Mouse (Mus musculus) lung, embryonic 16.5 days (tissue): ENCODE data around the gene Vmn2r1. TPM values are rescaled to one million over a fixed set of nuclear protein-coding genes. Genes with fewer than 3 reads are reported as not detected.

Experiments
- ATAC-seq: fragments of 200-750 bp; cut with Nextera tagmentation; 2 replicates; pipeline ENCODE4 v1.8.0; 2017; ENCODE audit warnings: low read depth, mild to moderate bottlenecking, moderate library complexity
- H3K27ac ChIP-seq: fragments of 300-500 bp; sonication (generic); 2 replicates; pipeline ENCODE4 v1.5.1; 2014; ENCODE audit warnings: mild to moderate bottlenecking, control low read depth, low read length
- H3K27me3 ChIP-seq: fragments of 300-500 bp; sonication (generic); 2 replicates; pipeline ENCODE4 v1.6.1; 2014; ENCODE audit warnings: low read depth, low read length, mixed read lengths; ENCODE audit not compliant: control insufficient read depth, insufficient read depth
- H3K36me3 ChIP-seq: fragments of 300-500 bp; sonication (generic); 2 replicates; pipeline ENCODE4 v1.6.1; 2014; ENCODE audit warnings: low read length; ENCODE audit not compliant: control insufficient read depth, insufficient read depth
- H3K4me1 ChIP-seq: fragments of 300-500 bp; sonication (generic); replicated peaks from 2 replicates; pipeline ENCODE4 v1.6.1; 2014; ENCODE audit warnings: low read length, mixed read lengths; ENCODE audit not compliant: control insufficient read depth, insufficient read depth
- H3K4me2 ChIP-seq: fragments of 300-500 bp; sonication (generic); 2 replicates; pipeline ENCODE4 v1.6.1; 2014; ENCODE audit warnings: low read depth, low read length, control low read depth
- H3K4me3 ChIP-seq: fragments of 300-500 bp; sonication (generic); 2 replicates; pipeline ENCODE4 v1.5.1; 2014; ENCODE audit warnings: mild to moderate bottlenecking, low read length, control low read depth
- H3K9ac ChIP-seq: fragments of 300-500 bp; sonication (generic); 2 replicates; pipeline ENCODE4 v1.6.1; 2014; ENCODE audit warnings: low read length, control low read depth
- H3K9me3 ChIP-seq: fragments of 300-500 bp; sonication (generic); 2 replicates; pipeline ENCODE4 v1.6.1; 2016; ENCODE audit warnings: low read length; ENCODE audit not compliant: control insufficient read depth
- WGBS: fragments of 180-500 bp; shearing (Covaris S2); extraction: QIAGEN DNeasy Blood & Tissue Kit; methylation state at CpG from one replicate; pipeline ENCODE4 v1.1.7; 2014; 5-methylcytosine and 5-hydroxymethylcytosine counted together
- polyA plus RNA-seq: library from polyadenylated mRNA; unstranded; fragments of >200 nt; fragmentation: Nextera tagmentation; extraction: Ambion mirVana; gene quantifications from 2 replicates; pipeline ENCODE4 v1.2.1, GENCODE M21; 2015

Gene Vmn2r1
- 0.06 TPM in 1 of 2 replicates, not detected in the other for polyA plus RNA-seq

DNA sequence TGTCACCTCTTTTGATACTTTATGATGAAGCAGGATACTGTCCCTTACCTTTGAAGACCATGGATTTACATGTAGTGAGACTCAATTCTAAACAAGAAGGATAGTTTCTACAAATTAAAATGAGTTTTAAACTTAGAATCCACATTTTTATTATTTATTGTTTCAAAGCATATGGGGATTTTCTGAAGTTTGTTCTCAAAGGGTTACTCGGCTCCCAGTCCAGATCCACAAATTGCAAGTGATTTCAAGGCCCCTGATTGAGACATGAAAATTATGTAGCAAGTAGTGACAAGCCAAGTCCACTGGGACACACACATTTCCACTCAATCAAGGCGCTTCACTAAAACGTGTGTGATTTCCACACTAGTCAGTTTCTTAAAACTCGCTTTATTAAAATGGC lies at the start of gene Vmn2r1:
TSS of gene Vmn2r1 (plus strand) at position 301 of the 400 bp plus-strand sequence.
- Histone ChIP-seq H3K4me2 (no peak within 1 kb of the TSS), H3K27me3 (no peaks in the 10 kb centered on the region), H3K9me3 (no peaks in the 10 kb centered on the region), H3K36me3 (no peaks in the 10 kb centered on the region), H3K27ac (no peak within 1 kb of the TSS), H3K4me3 (no peak within 1 kb of the TSS), H3K4me1 (no peaks in the 10 kb centered on the region), H3K9ac (no peak within 1 kb of the TSS)
- no peak for ATAC-seq
- 70% methylated on average over 4 of the region's 4 CpGs for WGBS

DNA sequence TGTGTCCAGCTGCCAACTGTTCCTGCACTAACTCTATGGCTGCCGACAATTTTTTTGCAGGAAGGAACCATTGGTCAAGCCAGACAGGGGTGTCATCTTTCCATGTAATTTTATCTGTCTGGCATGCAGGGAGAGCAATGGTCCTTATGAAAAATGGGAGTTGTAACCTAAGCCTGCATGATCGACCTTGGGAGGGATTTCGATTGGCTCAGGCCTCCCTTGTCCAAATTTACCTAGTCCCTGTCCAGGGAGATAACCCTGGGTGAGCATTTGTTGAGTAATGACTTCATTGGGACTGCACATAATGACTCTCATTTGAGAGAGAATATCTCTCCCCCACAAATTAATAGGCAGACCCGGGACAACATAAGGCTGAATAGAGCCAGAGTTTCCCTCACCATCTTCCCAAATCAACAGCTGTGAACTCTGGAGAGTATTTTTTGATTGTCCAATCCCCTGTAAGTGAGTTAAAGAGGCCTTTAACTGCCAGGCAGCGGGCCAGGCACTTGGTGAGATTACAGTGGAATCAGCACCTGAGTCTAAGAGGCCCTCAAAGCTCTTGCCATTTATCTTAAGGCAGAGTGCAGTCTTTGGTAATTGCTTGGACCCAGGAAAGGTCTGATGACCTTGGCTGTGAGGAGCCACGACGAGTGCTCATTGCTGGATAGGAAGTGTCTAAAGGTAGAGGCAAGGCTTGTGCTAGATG lies 43.1 kb upstream of the Vmn2r1 start:
- Histone ChIP-seq H3K9me3 (no peaks in the 10 kb centered on the region), H3K27me3 (no peaks in the 10 kb centered on the region), H3K4me1 (no peaks in the 10 kb centered on the region), H3K4me2 (no peak overlapping the region), H3K9ac (no peak overlapping the region), H3K4me3 (no peak overlapping the region), H3K36me3 (no peaks in the 10 kb centered on the region), H3K27ac (no peak overlapping the region)
- 46% methylated on average over 7 of the region's 7 CpGs for WGBS
- ATAC-seq, result no peak

DNA sequence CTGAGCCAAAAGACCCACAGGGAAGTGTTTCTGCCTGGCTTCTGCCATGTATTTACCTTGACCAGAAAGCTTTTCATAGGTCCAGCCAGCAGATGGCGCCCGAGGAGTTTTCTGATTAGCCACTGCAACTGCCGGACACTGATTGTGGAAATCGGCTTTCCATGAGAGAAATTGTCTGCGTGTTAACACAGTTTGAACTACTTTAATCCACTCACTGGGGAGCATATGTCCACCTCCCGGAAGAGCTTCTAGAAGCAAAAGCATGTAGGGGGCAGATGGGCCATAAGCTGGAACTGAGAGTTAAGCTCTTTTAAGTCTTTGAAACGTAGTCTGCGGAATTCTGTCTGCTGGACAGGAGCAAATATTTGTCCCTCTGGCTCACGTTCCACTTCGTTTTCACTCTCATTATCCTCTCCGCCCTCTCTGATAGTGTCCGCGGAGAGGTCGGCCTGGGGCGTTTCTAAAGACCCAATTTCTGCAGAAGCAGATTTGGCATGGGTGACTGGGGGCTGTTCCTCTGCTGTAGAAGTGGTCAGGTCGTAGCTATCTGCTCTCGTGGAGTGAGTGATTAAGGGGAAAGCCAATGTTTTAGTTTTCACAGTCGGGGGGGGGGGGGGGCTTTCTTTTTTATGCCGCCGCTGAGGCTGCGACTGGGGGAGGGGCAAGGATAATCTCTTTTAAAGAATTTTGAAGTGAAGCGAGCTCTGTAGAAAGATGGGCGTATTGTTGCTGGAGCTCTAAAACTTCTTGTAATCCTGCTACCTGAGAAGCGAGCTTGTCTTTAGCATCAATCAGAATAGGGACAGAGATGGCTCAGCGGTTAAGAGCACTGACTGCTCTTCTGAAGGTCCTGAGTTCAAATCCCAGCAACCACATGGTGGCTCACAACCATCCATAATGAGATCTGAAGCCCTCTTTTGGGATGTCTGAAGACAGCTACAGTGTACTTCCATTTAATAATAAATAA lies 41.2 kb upstream of the Vmn2r1 start:
- Histone ChIP-seq H3K4me3 (peak overlapping the region; percentile 53), H3K9me3 (no peaks in the 10 kb centered on the region), H3K4me2 (peak overlapping the region; percentile 71), H3K27ac (peak overlapping the region; percentile 49), H3K4me1 (no peaks in the 10 kb centered on the region), H3K27me3 (no peaks in the 10 kb centered on the region), H3K9ac (peak overlapping the region; percentile 60), H3K36me3 (no peaks in the 10 kb centered on the region)
- peak; percentile 83 for ATAC-seq
- WGBS, result 9% methylated on average over 25 of the region's 25 CpGs

DNA sequence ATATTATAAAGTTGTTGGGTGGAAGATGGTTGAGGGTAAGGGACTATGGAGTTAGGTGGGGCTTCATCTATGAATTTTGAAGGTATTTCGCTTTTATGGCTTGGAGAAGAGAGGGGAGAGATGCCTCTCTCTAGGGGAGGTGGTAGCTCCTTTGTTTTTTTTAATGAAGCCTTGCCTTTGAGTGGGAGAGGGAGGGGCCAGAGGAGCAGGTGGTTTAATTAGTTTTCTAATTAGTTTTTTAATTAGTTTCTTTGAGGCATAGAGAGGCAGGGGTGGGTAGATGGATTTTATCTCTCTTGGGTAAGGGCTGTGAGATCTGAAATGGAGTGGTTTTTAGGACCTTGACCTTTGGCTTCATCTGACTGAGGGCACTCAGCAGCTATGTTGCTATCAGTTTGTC lies 31.4 kb downstream of the Vmn2r1 start:
- Histone ChIP-seq H3K4me1 (no peaks in the 10 kb centered on the region), H3K36me3 (no peaks in the 10 kb centered on the region), H3K9ac (no peak overlapping the region), H3K4me3 (no peak overlapping the region), H3K9me3 (no peaks in the 10 kb centered on the region), H3K4me2 (no peak overlapping the region), H3K27ac (no peak overlapping the region), H3K27me3 (no peaks in the 10 kb centered on the region)
- no peak for ATAC-seq
- 82% methylated on average over 1 of the region's 1 CpGs for WGBS

DNA sequence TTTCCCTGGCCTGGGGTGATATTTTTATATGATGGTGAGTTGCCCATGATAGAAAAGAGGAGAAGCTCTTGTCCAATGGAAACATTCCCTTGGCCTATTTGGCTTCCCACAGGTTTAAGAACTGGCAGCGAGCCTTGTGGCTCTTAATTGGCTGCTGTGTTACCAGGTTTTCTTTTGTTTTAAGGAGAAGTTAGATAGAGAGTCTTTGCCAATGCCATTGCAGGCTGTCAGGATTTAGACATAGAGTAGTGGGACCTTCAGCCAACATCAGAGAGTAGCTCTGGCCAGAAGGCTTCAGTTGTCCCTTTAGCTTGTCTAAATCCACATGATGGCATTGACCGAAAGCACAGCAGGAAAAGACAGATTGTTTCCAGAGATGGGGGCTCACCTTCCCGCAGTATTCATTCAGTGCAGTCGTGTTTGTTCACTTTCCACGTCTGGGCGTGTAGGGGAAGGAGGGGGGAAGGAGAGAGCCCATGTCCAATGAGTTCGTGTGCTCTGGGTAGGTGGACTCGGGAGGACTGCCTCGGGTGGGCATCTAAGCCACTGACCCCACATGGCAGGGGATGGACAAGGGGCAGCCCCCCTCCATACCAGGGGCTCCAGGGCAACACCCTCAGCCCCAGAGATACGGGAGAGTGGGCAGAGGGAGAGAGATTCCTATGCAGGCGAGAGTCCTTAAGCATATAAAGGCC lies 32.2 kb downstream of the Vmn2r1 start:
- no peaks in the 10 kb centered on the region for H3K9me3 ChIP-seq
- WGBS, result 80% methylated on average over 11 of the region's 11 CpGs
- ATAC-seq, result no peak
- no peaks in the 10 kb centered on the region for H3K4me1 ChIP-seq
- H3K36me3 ChIP-seq, result no peaks in the 10 kb centered on the region
- H3K4me2 ChIP-seq, result no peak overlapping the region
- H3K27ac ChIP-seq, result no peak overlapping the region
- H3K9ac ChIP-seq, result no peak overlapping the region
- no peak overlapping the region for H3K4me3 ChIP-seq
- H3K27me3 ChIP-seq, result no peaks in the 10 kb centered on the region

DNA sequence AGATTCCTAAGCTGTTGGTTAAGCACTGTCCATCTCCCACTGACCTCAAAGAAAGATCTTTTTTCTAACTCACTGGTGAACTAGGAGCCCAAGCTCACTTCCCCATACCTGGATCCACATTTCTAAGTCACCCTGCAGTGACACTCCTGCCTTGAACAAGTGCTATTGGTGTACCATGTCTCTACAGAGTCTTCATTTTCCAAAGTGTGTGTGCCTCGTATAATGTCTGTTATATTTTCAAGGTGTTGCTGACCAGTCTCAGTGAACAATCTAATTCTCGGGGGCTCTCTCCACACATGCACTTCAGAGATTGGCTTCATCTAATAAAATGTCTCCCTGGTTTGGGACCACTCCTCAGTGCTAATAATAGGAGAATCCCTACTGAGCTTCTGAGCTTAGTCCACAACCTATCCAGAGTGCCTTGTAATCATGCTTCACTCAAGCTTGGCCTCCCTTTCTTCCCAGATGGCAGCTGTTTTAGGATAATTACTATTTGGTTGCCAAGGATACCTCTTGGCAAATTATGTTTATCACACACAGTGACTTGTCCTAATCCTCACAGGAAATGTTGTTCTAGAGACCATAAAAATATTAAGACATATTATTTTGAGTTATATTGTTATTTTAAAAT lies 60.6 kb downstream of the Vmn2r1 start, which contains the start of gene Vmn2r2:
TSS of gene Vmn2r2 (minus strand) at position 51 of the 631 bp plus-strand sequence.
- H3K4me3 ChIP-seq, result no peak within 1 kb of the TSS
- H3K9ac ChIP-seq, result no peak within 1 kb of the TSS
- no peak for ATAC-seq
- H3K27ac ChIP-seq, result no peak within 1 kb of the TSS
- H3K36me3 ChIP-seq, result no peaks in the 10 kb centered on the region
- WGBS, result 77% methylated on average over 2 of the region's 2 CpGs
- H3K4me2 ChIP-seq, result no peak within 1 kb of the TSS
- H3K9me3 ChIP-seq, result no peaks in the 10 kb centered on the region
- H3K4me1 ChIP-seq, result no peaks in the 10 kb centered on the region
- H3K27me3 ChIP-seq, result no peaks in the 10 kb centered on the region

Other genes with a start within 250 kb of the Vmn2r1 start
- gene Plch1, start 182.1 kb upstream of the Vmn2r1 start, polyA plus RNA-seq, result 4.8 and 5.4 TPM in 2 replicates
- 6.3 and 7.0 TPM in 2 replicates for gene E130311K13Rik, start 152.1 kb upstream of the Vmn2r1 start, polyA plus RNA-seq
- gene Slc33a1, start 116.8 kb upstream of the Vmn2r1 start, polyA plus RNA-seq, result 15.6 and 17.1 TPM in 2 replicates
- gene Gmps, start 105.4 kb upstream of the Vmn2r1 start, polyA plus RNA-seq, result 37.5 and 38.7 TPM in 2 replicates
- gene Vmn2r2, start 60.4 kb downstream of the Vmn2r1 start, polyA plus RNA-seq, result not detected in 2 replicates
- not detected in 2 replicates for gene Vmn2r3, start 208.2 kb downstream of the Vmn2r1 start, polyA plus RNA-seq